Mouse (Mus musculus): ENCODE results near the gene Slc7a5. TPM values are rescaled to one million over a fixed set of nuclear protein-coding genes. Genes with fewer than 3 reads are reported as not detected.
A peak's percentile ranks its signal among the peaks of the same experiment; 100 is the strongest.

Gene Slc7a5
- polyA plus RNA-seq, 1 experiment from 2014 or later: 13.4 TPM

DNA sequence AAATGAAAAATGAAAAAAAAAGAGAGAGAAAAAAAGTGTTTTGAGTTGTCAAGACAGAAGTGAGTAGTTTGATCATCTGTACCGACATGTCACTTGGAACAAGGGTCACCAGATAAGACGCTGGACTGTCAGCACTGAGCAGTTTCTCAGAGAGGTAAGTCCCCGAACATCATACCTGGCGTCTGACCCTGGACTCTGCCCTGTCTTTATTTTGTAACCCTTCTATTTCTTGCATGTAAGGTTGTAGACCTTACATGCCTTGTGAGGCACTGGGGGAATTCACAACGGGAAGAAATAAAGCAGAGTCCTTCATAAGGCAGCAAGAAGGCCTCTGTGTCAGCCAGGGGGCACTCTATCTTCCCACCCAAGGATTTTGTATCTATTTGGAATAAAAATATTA lies 17.2 kb upstream of the Slc7a5 start:
- 87% methylated on average over 5 of the region's 5 CpGs for WGBS
- Histone ChIP-seq H3K4me1 (replicated peaks) (peaks cover 3% of the 10 kb centered on the region), H3K4me3 (replicated peaks) (no peak overlapping the region), H3K27ac (no peak overlapping the region), H3K36me3 (no peaks in the 10 kb centered on the region), H3K27me3 (no peaks in the 10 kb centered on the region), H3K9me3 (no peaks in the 10 kb centered on the region), H3K4me2 (no peak overlapping the region), H3K9ac (replicated peaks) (no peak overlapping the region)
- ATAC-seq (ENCODE audit: insufficient number of reproducible peaks, insufficient read depth, low FRiP score, low TSS enrichment, low read depth): no peak

DNA sequence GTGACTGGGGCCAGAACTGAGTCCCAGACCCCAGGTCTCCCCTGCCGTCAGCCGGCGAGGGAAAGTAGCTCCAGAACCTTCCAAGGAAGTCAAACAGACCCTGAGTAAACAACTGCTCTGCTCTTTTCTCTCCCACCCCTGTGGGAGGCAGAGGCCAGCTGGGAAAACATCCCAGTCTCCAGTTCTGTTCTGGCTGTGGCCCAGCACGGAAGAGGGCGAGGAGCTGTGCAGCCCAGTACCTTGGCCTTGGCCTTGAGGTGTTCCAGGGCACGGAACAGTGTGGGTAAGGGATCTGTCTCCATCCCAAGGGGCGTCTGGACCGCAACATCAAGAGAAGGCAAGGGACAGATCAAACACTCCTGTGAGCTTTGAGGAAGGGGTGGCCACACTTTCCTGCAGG lies 14.6 kb upstream of the Slc7a5 start:
- Histone ChIP-seq H3K9ac (replicated peaks) (no peak overlapping the region), H3K27me3 (no peaks in the 10 kb centered on the region), H3K27ac (no peak overlapping the region), H3K4me1 (replicated peaks) (peaks cover 6% of the 10 kb centered on the region), H3K9me3 (no peaks in the 10 kb centered on the region), H3K4me2 (no peak overlapping the region), H3K36me3 (no peaks in the 10 kb centered on the region), H3K4me3 (replicated peaks) (no peak overlapping the region)
- no peak for ATAC-seq (ENCODE audit: insufficient number of reproducible peaks, insufficient read depth, low FRiP score, low TSS enrichment, low read depth)
- 68% methylated on average over 8 of the region's 8 CpGs for WGBS

DNA sequence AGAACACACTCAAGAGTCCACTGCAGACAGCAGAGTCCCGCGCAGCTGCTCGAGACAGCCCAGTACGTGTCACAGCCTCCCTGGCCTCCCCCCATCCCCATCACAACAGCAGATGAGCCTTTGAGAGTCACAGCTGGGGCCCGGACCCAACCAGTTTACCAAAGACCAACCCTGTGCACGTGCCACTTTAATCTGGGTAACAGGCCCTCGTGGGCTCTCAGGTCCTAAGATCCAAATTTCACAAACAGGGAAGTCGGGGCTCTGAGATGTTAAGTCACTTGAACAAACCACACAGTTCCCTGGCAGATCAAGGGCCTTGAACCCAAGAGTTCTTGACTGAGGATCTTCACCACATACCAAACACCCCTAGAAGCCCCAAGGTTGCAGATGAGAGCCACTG lies 14.1 kb upstream of the Slc7a5 start:
- H3K27ac ChIP-seq: no peak overlapping the region
- 80% methylated on average over 8 of the region's 8 CpGs for WGBS

DNA sequence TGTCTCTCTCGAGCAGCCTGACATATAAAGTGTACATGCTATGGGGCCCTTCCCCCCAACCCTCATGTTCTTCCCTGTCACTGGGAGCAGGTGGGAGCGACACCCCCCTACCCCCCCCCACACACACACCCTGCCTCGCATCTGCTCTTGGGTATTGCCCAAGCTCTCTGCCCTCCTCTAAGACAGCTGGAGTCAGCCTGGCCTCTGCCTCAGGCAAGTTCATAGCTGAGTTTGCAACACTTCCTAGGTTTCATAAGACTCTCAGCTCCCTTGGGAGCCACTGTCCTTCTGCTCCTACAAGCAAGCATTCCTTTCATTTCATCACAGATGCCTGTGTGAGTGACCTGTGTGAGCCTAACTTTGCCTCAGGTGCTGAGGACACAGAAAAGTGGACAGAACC lies 12.2 kb upstream of the Slc7a5 start:
- H3K4me3 ChIP-seq (replicated peaks): no peak overlapping the region
- H3K9ac ChIP-seq (replicated peaks): no peak overlapping the region
- 48% methylated on average over 3 of the region's 3 CpGs for WGBS
- no peaks in the 10 kb centered on the region for H3K27me3 ChIP-seq
- H3K9me3 ChIP-seq: no peaks in the 10 kb centered on the region
- no peak overlapping the region for H3K27ac ChIP-seq
- H3K4me2 ChIP-seq: no peak overlapping the region
- peaks cover 6% of the 10 kb centered on the region for H3K4me1 ChIP-seq (replicated peaks)
- no peaks in the 10 kb centered on the region for H3K36me3 ChIP-seq
- no peak for ATAC-seq (ENCODE audit: insufficient number of reproducible peaks, insufficient read depth, low FRiP score, low TSS enrichment, low read depth)

More for the DNA sequence above, 14.1 kb upstream of the Slc7a5 start:
- H3K36me3 ChIP-seq: no peaks in the 10 kb centered on the region
- no peak overlapping the region for H3K4me2 ChIP-seq
- H3K4me1 ChIP-seq (replicated peaks): peaks cover 6% of the 10 kb centered on the region
- no peaks in the 10 kb centered on the region for H3K9me3 ChIP-seq
- H3K4me3 ChIP-seq (replicated peaks): no peak overlapping the region
- no peak overlapping the region for H3K9ac ChIP-seq (replicated peaks)
- no peaks in the 10 kb centered on the region for H3K27me3 ChIP-seq
- no peak for ATAC-seq (ENCODE audit: insufficient number of reproducible peaks, insufficient read depth, low FRiP score, low TSS enrichment, low read depth)

DNA sequence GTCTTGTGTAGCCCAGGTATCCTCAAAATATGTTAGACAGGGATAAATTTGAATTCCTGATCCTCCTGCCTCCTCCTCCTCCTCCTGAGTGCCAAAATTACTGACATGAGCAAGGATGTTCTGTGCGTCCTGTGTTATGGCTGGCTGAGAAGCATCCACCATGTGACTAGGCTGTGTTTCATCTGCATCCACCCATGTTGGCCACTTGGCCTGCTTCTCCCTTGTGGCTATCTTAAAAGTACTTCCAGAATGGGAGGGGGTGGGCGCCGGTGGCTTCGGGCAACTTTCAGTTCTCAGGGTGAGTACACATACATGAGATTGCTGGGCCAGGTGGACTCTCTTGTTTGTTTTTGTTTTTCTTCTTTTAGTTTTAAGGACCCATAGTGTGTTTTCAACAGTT lies 11.7 kb upstream of the Slc7a5 start:
- WGBS: 83% methylated on average over 4 of the region's 4 CpGs

DNA sequence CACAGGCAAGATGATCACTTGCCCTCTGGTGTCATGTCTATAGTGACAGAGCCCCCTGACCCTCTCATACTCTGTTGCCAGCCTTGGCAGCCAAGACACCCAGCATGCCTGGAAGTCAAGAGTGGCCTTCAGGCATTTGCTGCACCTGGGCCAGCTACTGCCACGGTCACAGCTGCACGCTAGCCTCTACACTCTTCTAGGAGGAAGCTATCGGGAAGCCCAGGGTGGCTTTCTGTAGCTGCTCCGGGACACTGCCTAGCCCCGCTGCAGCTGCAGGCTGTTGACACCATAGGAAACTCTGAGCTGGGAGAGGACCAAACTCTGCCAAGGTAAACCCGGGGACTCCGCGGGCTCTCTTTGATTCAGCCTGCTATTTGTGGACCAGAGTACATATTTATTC lies 5.9 kb upstream of the Slc7a5 start:
- H3K9ac ChIP-seq (replicated peaks): no peak overlapping the region
- WGBS: 80% methylated on average over 8 of the region's 8 CpGs
- no peak overlapping the region for H3K27ac ChIP-seq
- H3K4me2 ChIP-seq: no peak overlapping the region
- no peaks in the 10 kb centered on the region for H3K9me3 ChIP-seq
- peaks cover 16% of the 10 kb centered on the region for H3K27me3 ChIP-seq
- H3K36me3 ChIP-seq: no peaks in the 10 kb centered on the region
- no peak for ATAC-seq (ENCODE audit: insufficient number of reproducible peaks, insufficient read depth, low FRiP score, low TSS enrichment, low read depth)
- no peak overlapping the region for H3K4me3 ChIP-seq (replicated peaks)
- peaks cover under 1% of the 10 kb centered on the region; the same call in 1 of the 2 replicates for H3K4me1 ChIP-seq (replicated peaks)

More for the DNA sequence above, 11.7 kb upstream of the Slc7a5 start:
- no peak overlapping the region for H3K4me3 ChIP-seq (replicated peaks)
- no peak overlapping the region for H3K27ac ChIP-seq
- H3K36me3 ChIP-seq: no peaks in the 10 kb centered on the region
- no peaks in the 10 kb centered on the region for H3K27me3 ChIP-seq
- H3K9me3 ChIP-seq: no peaks in the 10 kb centered on the region
- H3K4me2 ChIP-seq: no peak overlapping the region
- no peak for ATAC-seq (ENCODE audit: insufficient number of reproducible peaks, insufficient read depth, low FRiP score, low TSS enrichment, low read depth)
- no peak overlapping the region for H3K9ac ChIP-seq (replicated peaks)
- peaks cover 6% of the 10 kb centered on the region for H3K4me1 ChIP-seq (replicated peaks)

DNA sequence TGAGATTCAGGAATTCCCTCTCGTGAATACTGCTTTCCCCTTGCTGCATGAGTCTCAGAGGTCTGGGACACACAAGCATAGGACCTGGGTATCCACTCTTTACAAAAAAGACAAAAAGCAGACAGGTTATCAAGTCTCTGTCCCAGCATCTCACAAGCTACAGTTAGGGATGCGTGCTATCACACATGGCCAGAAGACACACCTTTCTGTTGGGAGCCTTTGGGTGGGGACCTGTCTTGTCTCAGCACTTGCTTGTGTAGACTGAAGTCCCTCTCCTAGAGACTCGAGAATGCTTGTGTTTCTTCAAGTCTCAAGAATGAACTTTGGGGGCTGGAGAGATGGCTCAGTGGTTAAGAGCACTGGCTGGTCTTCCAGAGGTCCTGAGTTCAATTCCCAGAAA lies 5.3 kb upstream of the Slc7a5 start:
- Histone ChIP-seq H3K4me2 (no peak overlapping the region), H3K27ac (no peak overlapping the region), H3K36me3 (no peaks in the 10 kb centered on the region), H3K9me3 (no peaks in the 10 kb centered on the region), H3K27me3 (peaks cover 22% of the 10 kb centered on the region), H3K9ac (replicated peaks) (no peak overlapping the region), H3K4me1 (replicated peaks) (peaks cover 6% of the 10 kb centered on the region), H3K4me3 (replicated peaks) (no peak overlapping the region)
- WGBS: 69% methylated on average over 3 of the region's 3 CpGs
- ATAC-seq (ENCODE audit: insufficient number of reproducible peaks, insufficient read depth, low FRiP score, low TSS enrichment, low read depth): no peak

DNA sequence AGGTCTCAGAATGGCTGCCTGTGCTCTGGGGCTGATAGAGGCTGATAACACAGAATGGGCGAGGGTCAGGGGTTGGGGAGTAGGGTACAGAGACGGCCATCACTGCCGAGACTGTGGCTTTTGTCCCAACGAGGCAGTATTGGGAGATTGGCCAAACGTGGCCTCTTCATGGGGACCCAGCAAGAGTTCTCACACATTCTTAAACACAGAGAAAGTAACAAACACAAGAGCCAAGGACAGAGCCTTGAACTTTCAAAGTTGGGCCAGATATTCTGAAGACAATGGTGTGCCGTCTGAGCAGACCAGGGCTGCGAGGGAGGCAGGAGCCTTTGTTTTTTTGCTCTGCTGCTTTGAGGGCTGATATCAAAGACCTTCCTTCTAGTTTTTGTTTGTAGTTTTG lies 4.5 kb upstream of the Slc7a5 start:
- Histone ChIP-seq H3K9ac (replicated peaks) (no peak overlapping the region), H3K4me2 (no peak overlapping the region), H3K27ac (no peak overlapping the region), H3K27me3 (peaks cover 23% of the 10 kb centered on the region), H3K36me3 (no peaks in the 10 kb centered on the region), H3K9me3 (no peaks in the 10 kb centered on the region), H3K4me1 (replicated peaks) (peaks cover 7% of the 10 kb centered on the region), H3K4me3 (replicated peaks) (no peak overlapping the region)
- ATAC-seq (ENCODE audit: insufficient number of reproducible peaks, insufficient read depth, low FRiP score, low TSS enrichment, low read depth): no peak
- 69% methylated on average over 7 of the region's 7 CpGs for WGBS

DNA sequence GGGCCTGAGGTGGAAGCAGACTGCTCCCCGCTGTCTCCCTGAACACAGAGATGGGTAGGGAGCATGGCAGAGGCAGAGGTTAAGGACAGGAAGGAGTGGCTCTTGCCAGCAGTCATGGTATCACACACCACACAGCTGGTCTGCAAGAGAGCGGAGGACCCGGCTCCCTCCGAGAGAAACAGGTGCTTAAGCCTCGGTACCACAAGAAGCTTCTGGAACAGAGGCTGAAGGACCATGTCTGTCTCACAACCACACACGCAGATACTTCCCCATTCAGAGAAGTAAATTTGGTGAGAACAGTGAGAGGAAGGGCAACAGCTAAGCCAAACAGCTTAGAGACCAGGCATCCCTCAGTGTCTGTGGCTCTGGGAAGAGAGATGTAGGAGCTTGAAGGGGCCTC lies 3.9 kb upstream of the Slc7a5 start:
- Histone ChIP-seq H3K27me3 (peaks cover 26% of the 10 kb centered on the region), H3K9me3 (no peaks in the 10 kb centered on the region), H3K27ac (no peak overlapping the region), H3K9ac (replicated peaks) (no peak overlapping the region), H3K36me3 (no peaks in the 10 kb centered on the region), H3K4me3 (replicated peaks) (no peak overlapping the region), H3K4me2 (no peak overlapping the region), H3K4me1 (replicated peaks) (peaks cover 13% of the 10 kb centered on the region)
- ATAC-seq (ENCODE audit: insufficient number of reproducible peaks, insufficient read depth, low FRiP score, low TSS enrichment, low read depth): no peak
- 76% methylated on average over 6 of the region's 6 CpGs for WGBS

DNA sequence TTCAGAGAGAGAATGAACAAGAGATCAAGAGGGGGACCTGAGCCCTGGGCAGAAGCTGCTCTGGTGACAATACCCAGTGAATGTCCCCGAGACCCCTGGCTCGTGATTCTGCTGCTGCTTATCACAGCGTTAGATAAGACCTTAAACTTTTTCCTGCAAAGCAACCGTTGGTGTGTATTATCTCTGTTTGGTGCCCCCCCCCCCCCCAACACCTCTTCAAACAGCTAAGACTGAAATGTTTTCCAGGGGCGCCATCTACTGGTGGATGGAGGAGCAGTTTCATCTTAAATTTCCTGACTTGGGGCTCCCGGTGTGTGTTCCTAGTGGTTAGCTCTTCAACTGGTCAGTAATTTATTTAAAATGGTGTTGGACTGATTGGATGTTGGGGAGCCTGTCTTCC lies 2.2 kb upstream of the Slc7a5 start:
- H3K9me3 ChIP-seq: no peaks in the 10 kb centered on the region
- no peak for ATAC-seq (ENCODE audit: insufficient number of reproducible peaks, insufficient read depth, low FRiP score, low TSS enrichment, low read depth)
- no peak overlapping the region for H3K9ac ChIP-seq (replicated peaks)
- H3K4me3 ChIP-seq (replicated peaks): no peak overlapping the region
- H3K27ac ChIP-seq: no peak overlapping the region
- H3K4me2 ChIP-seq: no peak overlapping the region
- H3K4me1 ChIP-seq (replicated peaks): peaks cover 24% of the 10 kb centered on the region
- 8% methylated on average over 6 of the region's 6 CpGs for WGBS
- no peaks in the 10 kb centered on the region for H3K36me3 ChIP-seq
- H3K27me3 ChIP-seq: peaks cover 32% of the 10 kb centered on the region

DNA sequence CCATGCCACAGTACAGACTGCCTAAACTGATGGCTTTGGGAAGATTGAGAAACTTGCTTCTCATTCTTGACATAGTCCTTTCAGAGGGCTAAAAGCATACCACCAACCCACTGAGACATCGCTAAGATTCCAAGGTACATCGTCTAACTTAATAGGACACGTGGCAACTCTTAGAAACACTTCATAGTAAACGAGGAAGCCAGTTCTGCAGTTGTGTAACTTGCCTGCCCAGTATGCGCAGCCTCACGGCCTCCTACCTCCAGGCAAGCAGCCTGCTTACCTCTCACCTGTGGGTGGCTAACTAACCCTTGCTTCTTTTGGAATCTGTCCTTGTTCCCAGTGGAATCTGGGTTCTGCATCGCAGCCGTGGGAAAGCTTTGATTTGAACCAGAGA lies 1.7 kb upstream of the Slc7a5 start:
- Histone ChIP-seq H3K4me1 (replicated peaks) (peaks cover 24% of the 10 kb centered on the region), H3K27me3 (peaks cover 32% of the 10 kb centered on the region), H3K9ac (replicated peaks) (no peak overlapping the region), H3K4me2 (no peak overlapping the region), H3K36me3 (no peaks in the 10 kb centered on the region), H3K9me3 (no peaks in the 10 kb centered on the region), H3K27ac (no peak overlapping the region), H3K4me3 (replicated peaks) (no peak overlapping the region)
- 66% methylated on average over 8 of the region's 8 CpGs for WGBS
- ATAC-seq (ENCODE audit: insufficient number of reproducible peaks, insufficient read depth, low FRiP score, low TSS enrichment, low read depth): no peak

DNA sequence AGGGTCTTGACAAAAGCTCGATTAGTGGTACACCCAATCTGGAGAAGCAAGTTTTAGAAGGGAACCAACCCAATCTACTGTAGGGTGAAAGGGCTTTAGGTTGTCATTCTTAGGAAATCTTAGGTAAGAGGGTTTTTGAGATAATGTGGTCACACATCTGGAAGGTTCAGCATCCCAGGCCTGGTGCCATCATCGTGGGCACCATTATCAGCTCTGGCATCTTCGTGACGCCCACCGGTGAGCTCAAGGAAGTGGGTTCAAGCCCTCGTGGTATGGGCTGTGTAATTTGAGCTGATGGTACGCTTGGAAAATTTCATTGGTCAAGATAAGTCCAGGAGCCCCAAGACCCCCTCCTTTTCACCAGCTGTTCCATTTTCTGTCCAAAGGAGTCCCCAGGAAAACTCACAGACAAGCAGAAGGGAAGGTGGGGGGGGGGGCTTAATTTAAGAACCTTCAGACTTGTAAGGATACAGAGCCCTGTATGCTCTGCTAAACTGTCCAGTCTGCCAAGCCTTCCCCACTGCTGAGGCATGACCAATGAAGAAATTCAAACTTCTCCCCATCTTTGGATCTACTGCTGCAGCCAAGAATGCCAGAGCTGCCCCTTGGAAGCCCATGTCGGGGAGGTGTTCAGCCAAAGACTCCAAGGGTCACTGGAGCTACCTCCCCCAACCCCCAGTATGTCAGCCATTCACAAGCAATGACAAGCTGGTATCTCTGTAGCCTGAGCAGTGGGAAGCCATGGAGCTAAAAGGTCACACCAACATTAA lies 1.1 kb upstream of the Slc7a5 start:
- Histone ChIP-seq H3K9ac (replicated peaks) (no peak overlapping the region), H3K36me3 (no peaks in the 10 kb centered on the region), H3K4me2 (peak overlapping the region; percentile 97), H3K4me1 (replicated peaks) (peaks cover 24% of the 10 kb centered on the region), H3K27ac (no peak overlapping the region), H3K4me3 (replicated peaks) (no peak overlapping the region), H3K27me3 (peaks cover 32% of the 10 kb centered on the region), H3K9me3 (no peaks in the 10 kb centered on the region)
- ATAC-seq (ENCODE audit: insufficient number of reproducible peaks, insufficient read depth, low FRiP score, low TSS enrichment, low read depth): no peak
- WGBS: 48% methylated on average over 8 of the region's 8 CpGs
